Mouse (Mus musculus): ENCODE results near the gene Serpinb8.

Serpinb8 gene

GRCm38 (mm10) chr1:107589691-107590470 lies at the start of gene Serpinb8:
Serpinb8 (plus strand) TSS chr1:107590006.
- no peak for DNase-seq (ENCODE audit: low read depth, low spot score)

- no peak for DNase-seq (ENCODE audit: low read depth, low spot score)
These were observed 30.3 kb upstream of the Serpinb8 start for GRCm38 (mm10) chr1:107559494-107559893.

- no peak for DNase-seq (ENCODE audit: low read depth, low spot score)
These were observed 27.7 kb upstream of the Serpinb8 start for GRCm38 (mm10) chr1:107562110-107562509.

- DNase-seq (ENCODE audit: low read depth, low spot score): no peak
These were observed 24.2 kb upstream of the Serpinb8 start for GRCm38 (mm10) chr1:107565644-107566043.

- no peak for DNase-seq (ENCODE audit: low read depth, low spot score)
These were observed 13.7 kb upstream of the Serpinb8 start for GRCm38 (mm10) chr1:107576094-107576493.

GRCm38 (mm10) chr1:107577514-107577913 lies 12.3 kb upstream of the Serpinb8 start:
- no peak for DNase-seq (ENCODE audit: low read depth, low spot score)

- no peak for DNase-seq (ENCODE audit: low read depth, low spot score)
These were observed 8.6 kb upstream of the Serpinb8 start for GRCm38 (mm10) chr1:107581220-107581619.

- DNase-seq (ENCODE audit: low read depth, low spot score): no peak
These were observed 6.9 kb upstream of the Serpinb8 start for GRCm38 (mm10) chr1:107582900-107583299.

- no peak for DNase-seq (ENCODE audit: low read depth, low spot score)
These were observed 5.8 kb upstream of the Serpinb8 start for GRCm38 (mm10) chr1:107583958-107584376.

- DNase-seq (ENCODE audit: low read depth, low spot score): no peak
These were observed 4.9 kb upstream of the Serpinb8 start for GRCm38 (mm10) chr1:107584932-107585331.

GRCm38 (mm10) chr1:107586196-107586595 lies 3.6 kb upstream of the Serpinb8 start:
- no peak for DNase-seq (ENCODE audit: low read depth, low spot score)

- no peak for DNase-seq (ENCODE audit: low read depth, low spot score)
These were observed 1.6 kb upstream of the Serpinb8 start for GRCm38 (mm10) chr1:107588206-107588605.

GRCm38 (mm10) chr1:107588642-107589041 lies 1.2 kb upstream of the Serpinb8 start:
- DNase-seq (ENCODE audit: low read depth, low spot score): no peak

GRCm38 (mm10) chr1:107592644-107593043 lies 2.8 kb downstream of the Serpinb8 start:
- no peak for DNase-seq (ENCODE audit: low read depth, low spot score)

GRCm38 (mm10) chr1:107593469-107593868 lies 3.7 kb downstream of the Serpinb8 start:
- no peak for DNase-seq (ENCODE audit: low read depth, low spot score)

- DNase-seq (ENCODE audit: low read depth, low spot score): no peak
These were observed 7.1 kb downstream of the Serpinb8 start for GRCm38 (mm10) chr1:107596874-107597273.

GRCm38 (mm10) chr1:107598476-107598875 lies 8.7 kb downstream of the Serpinb8 start:
- DNase-seq (ENCODE audit: low read depth, low spot score): no peak

- DNase-seq (ENCODE audit: low read depth, low spot score): no peak
These were observed 19.1 kb downstream of the Serpinb8 start for GRCm38 (mm10) chr1:107608942-107609341.

GRCm38 (mm10) chr1:107614087-107614486 lies 24.3 kb downstream of the Serpinb8 start:
- no peak for DNase-seq (ENCODE audit: low read depth, low spot score)

GRCm38 (mm10) chr1:107622017-107622416 lies 32.2 kb downstream of the Serpinb8 start:
- no peak for DNase-seq (ENCODE audit: low read depth, low spot score)

GRCm38 (mm10) chr1:107635936-107636335 lies 46.1 kb downstream of the Serpinb8 start:
- no peak for DNase-seq (ENCODE audit: low read depth, low spot score)

GRCm38 (mm10) chr1:107638056-107638455 lies 48.2 kb downstream of the Serpinb8 start:
- no peak for DNase-seq (ENCODE audit: low read depth, low spot score)

- DNase-seq (ENCODE audit: low read depth, low spot score): no peak
These were observed 48.7 kb downstream of the Serpinb8 start for GRCm38 (mm10) chr1:107638459-107638858.

All from CD4-positive, CD25-positive, alpha-beta regulatory T cell, adult 2 months (primary cell).